ENCODE assay signal across 18 mouse cellular contexts in the genomic region with DNA sequence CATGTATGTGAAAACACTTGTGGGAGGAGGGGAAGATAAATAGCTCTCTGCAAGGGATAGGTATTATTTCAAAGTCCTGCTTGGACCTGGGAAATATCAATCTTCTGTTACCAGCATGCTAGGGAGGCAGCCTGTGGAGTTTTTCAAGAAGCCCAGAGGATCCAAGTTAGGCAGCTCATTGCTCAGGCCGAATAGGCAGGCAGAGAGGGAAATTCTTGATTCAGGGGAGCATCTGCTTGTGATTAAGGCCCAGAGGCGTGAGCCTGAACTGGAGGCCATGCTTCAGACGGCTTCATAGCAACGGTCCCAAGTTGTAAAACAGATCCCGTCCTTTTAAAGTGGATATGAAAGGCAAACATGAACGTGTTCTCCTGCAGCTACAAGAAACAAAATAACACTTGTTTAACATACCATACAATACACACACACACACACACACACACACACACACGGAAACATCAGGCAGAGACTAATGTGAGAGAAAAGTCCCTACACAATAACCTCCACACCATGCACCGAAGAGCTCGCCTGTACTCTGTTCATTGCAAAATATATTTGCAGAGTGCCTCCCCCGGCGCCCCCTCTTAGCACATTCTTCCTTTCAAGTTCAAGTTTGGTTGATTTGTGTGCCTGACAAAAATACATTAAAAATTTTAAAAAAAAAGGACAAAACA. TPM values are rescaled to one million over a fixed set of nuclear protein-coding genes. Genes with fewer than 3 reads are reported as not detected.
DNase-seq lines count a peak whose midpoint lies in the region; ATAC-seq and TF ChIP-seq lines count a peak whose summit lies in the region.
"Had no signal": no experiment of that assay in that cellular context is flagged by ENCODE, and none has a peak within 500 bp of the region (broad histone marks: within the 10 kb centered on the region; RNA-seq: fewer than 3 reads in every experiment).

No protein-coding gene starts in this region.

- no peaks in the 10 kb centered on the region for H3K27me3 ChIP-seq in hindbrain, embryonic 11.5 days (ENCODE audit: control insufficient read depth, insufficient read depth, low read length)
- H3K27me3 ChIP-seq in hindbrain, embryonic 14.5 days (ENCODE audit: control insufficient read depth, insufficient read depth, low read length) = no peaks in the 10 kb centered on the region
- no peaks in the 10 kb centered on the region for H3K27me3 ChIP-seq in embryonic facial prominence, embryonic 10.5 days (replicated peaks; ENCODE audit: low read depth, poor library complexity, severe bottlenecking)
- no peaks in the 10 kb centered on the region for H3K27me3 ChIP-seq in cerebellum, adult 2 months (ENCODE audit: control insufficient read depth, insufficient read depth, low read length)
- H3K27me3 ChIP-seq: neural tube, embryonic 12.5 days had no signal

- no peaks in the 10 kb centered on the region for H3K36me3 ChIP-seq in hindbrain, embryonic 11.5 days (ENCODE audit: control insufficient read depth, insufficient read depth, low read length)
- H3K36me3 ChIP-seq in hindbrain, embryonic 14.5 days (replicated peaks; ENCODE audit: control insufficient read depth, insufficient read depth) = no peaks in the 10 kb centered on the region
- no peaks in the 10 kb centered on the region for H3K36me3 ChIP-seq in embryonic facial prominence, embryonic 10.5 days (replicated peaks)
- H3K36me3 ChIP-seq: neural tube, embryonic 12.5 days had no signal

- no peak overlapping the region for H3K9ac ChIP-seq in hindbrain, embryonic 11.5 days (ENCODE audit: low read depth, low read length)
- H3K9ac ChIP-seq in hindbrain, embryonic 14.5 days = no peak overlapping the region
- H3K9ac ChIP-seq: forebrain, postnatal 0 days; neural tube, embryonic 12.5 days had no signal

- ATAC-seq in hindbrain, embryonic 11.5 days (ENCODE audit: low FRiP score) = 0 out of 2 replicates have a peak, but pooled peaks have one; percentile 35
- ATAC-seq in hindbrain, embryonic 14.5 days (ENCODE audit: low FRiP score) = no peak
- ATAC-seq: forebrain, postnatal 0 days had no signal

- no peaks in the 10 kb centered on the region for H3K4me1 ChIP-seq in hindbrain, embryonic 11.5 days (replicated peaks; ENCODE audit: control insufficient read depth, insufficient read depth, low read length)
- no peaks in the 10 kb centered on the region for H3K4me1 ChIP-seq in hindbrain, embryonic 14.5 days (replicated peaks; ENCODE audit: control insufficient read depth, insufficient read depth, low read length)
- H3K4me1 ChIP-seq in embryonic facial prominence, embryonic 10.5 days = peaks cover 27% of the 10 kb centered on the region
- H3K4me1 ChIP-seq in cerebellum, adult 2 months (ENCODE audit: control insufficient read depth, insufficient read depth, low read length) = no peaks in the 10 kb centered on the region
- H3K4me1 ChIP-seq: neural tube, embryonic 12.5 days had no signal

- 47% methylated on average over 11 of the region's 11 CpGs for WGBS in hindbrain, embryonic 11.5 days
- 68% methylated on average over 11 of the region's 11 CpGs for WGBS in hindbrain, embryonic 14.5 days
- 44% methylated on average over 11 of the region's 11 CpGs for WGBS in embryonic facial prominence, embryonic 10.5 days
- WGBS in cerebellum, adult 2 months = 68% methylated on average over 11 of the region's 11 CpGs

- no peak for TF ChIP-seq POLR2A in cerebellum, adult 2 months (IDR thresholded peaks at IDR 0.05; ENCODE audit: borderline replicate concordance, insufficient read depth, low read length)

- H3K4me3 ChIP-seq in hindbrain, embryonic 11.5 days (ENCODE audit: low read depth, low read length) = no peak overlapping the region
- H3K4me3 ChIP-seq in hindbrain, embryonic 14.5 days (replicated peaks; ENCODE audit: low read length) = no peak overlapping the region
- no peak overlapping the region for H3K4me3 ChIP-seq in embryonic facial prominence, embryonic 10.5 days
- no peak overlapping the region for H3K4me3 ChIP-seq in layer of hippocampus, adult 2 months
- no peak overlapping the region for H3K4me3 ChIP-seq in cerebellum, adult 2 months (replicated peaks; ENCODE audit: insufficient read depth, low read depth, low read length)
- H3K4me3 ChIP-seq: heart, adult 2 months; neural tube, embryonic 12.5 days had no signal

- no peak for TF ChIP-seq CTCF in layer of hippocampus, adult 2 months (conservative IDR thresholded peaks at IDR 0.05)
- TF ChIP-seq CTCF in cerebellum, adult 2 months (IDR thresholded peaks at IDR 0.05; ENCODE audit: borderline replicate concordance, insufficient read depth, low read depth, low read length) = no peak

- DNase-seq in hindbrain, embryonic 11.5 days (ENCODE audit: low spot score) = peak; percentile 49
- DNase-seq in hindbrain, embryonic 14.5 days (ENCODE audit: low spot score) = no peak
- DNase-seq in 3T3-L1 (ENCODE audit: low read depth, low spot score) = peak; percentile 54
- peak; percentile 83 for DNase-seq in embryonic facial prominence, embryonic 10.5 days (ENCODE audit: low spot score)
- DNase-seq in hindlimb bud, embryonic 11.5 days (ENCODE audit: extremely low spot score, low read depth, low spot score) = peak; percentile 90
- DNase-seq in layer of hippocampus, adult 2 months (ENCODE audit: low spot score in 2 of 2) = no peak
- DNase-seq in heart, postnatal 25 days (ENCODE audit: low spot score) = no peak
- no peak for DNase-seq in cerebellum, adult 2 months
- DNase-seq: forebrain, postnatal 0 days; heart, adult 2 months; kidney, postnatal 36 days; right cerebral cortex, postnatal 14 days; thymus, postnatal 36 days had no signal

- no peak overlapping the region for H3K27ac ChIP-seq in hindbrain, embryonic 11.5 days (ENCODE audit: low read depth, low read length)
- no peak overlapping the region for H3K27ac ChIP-seq in hindbrain, embryonic 14.5 days
- H3K27ac ChIP-seq in embryonic facial prominence, embryonic 10.5 days (replicated peaks) = peak overlapping the region; percentile 80
- no peak overlapping the region for H3K27ac ChIP-seq in layer of hippocampus, adult 2 months
- H3K27ac ChIP-seq in cerebellum, adult 2 months (ENCODE audit: insufficient read depth, low read length) = no peak overlapping the region
- H3K27ac ChIP-seq: heart, adult 2 months; neural tube, embryonic 12.5 days had no signal

- H3K9me3 ChIP-seq in hindbrain, embryonic 11.5 days (ENCODE audit: control insufficient read depth, low read length) = no peaks in the 10 kb centered on the region
- H3K9me3 ChIP-seq in hindbrain, embryonic 14.5 days (ENCODE audit: control insufficient read depth, low read length) = no peaks in the 10 kb centered on the region
- no peaks in the 10 kb centered on the region for H3K9me3 ChIP-seq in embryonic facial prominence, embryonic 10.5 days
- H3K9me3 ChIP-seq: neural tube, embryonic 12.5 days had no signal

- intact Hi-C loops in heart, postnatal 25 days (cut with DNase I) = no loop called here

- H3K4me2 ChIP-seq in hindbrain, embryonic 11.5 days (replicated peaks; ENCODE audit: low read depth, low read length) = no peak overlapping the region
- H3K4me2 ChIP-seq in hindbrain, embryonic 14.5 days (replicated peaks) = no peak overlapping the region
- H3K4me2 ChIP-seq: neural tube, embryonic 12.5 days had no signal

RNA-seq across cellular contexts. Expression of gene Pmch, which starts 44.6 kb away (rescaled TPM):
- polyA plus RNA-seq in hindbrain, embryonic 11.5 days (2014; fragmentation: Nextera tagmentation; extraction: Ambion mirVana) = 1.0 and 1.5 TPM in 2 replicates
- polyA plus RNA-seq in hindbrain, embryonic 14.5 days (2014; fragmentation: Nextera tagmentation; extraction: Ambion mirVana) = 0.43 TPM in 2 replicates
- 0.61 and 0.68 TPM in 2 replicates for polyA plus RNA-seq in embryonic facial prominence, embryonic 10.5 days (2016; fragmentation: Nextera tagmentation; extraction: Ambion mirVana)
- total RNA-seq in layer of hippocampus, adult 2 months (2021) = not detected
- not detected for total RNA-seq in heart, postnatal 25 days (2021)
- 0.36 and 0.41 TPM in 2 replicates for polyA plus RNA-seq in cerebellum, adult 2 months (2012; rRNA removed)
- total RNA-seq: adrenal gland, adult 18-20 months; heart, adult 2 months; hematopoietic stem cell, adult 5-6 weeks; megakaryocyte, adult 5-6 weeks; MEL had no signal
- polyA plus RNA-seq: heart, adult 2 months; neural tube, embryonic 12.5 days had no signal

Comparison
In these comparisons a context has a peak if more than half of its experiments do, and no peak if none do; other contexts are left out.
1. DNase-seq: peak in hindbrain, embryonic 11.5 days (single experiment), 3T3-L1 (single experiment), embryonic facial prominence, embryonic 10.5 days (single experiment) and hindlimb bud, embryonic 11.5 days (single experiment); none in hindbrain, embryonic 14.5 days (single experiment), layer of hippocampus, adult 2 months (0 of 2), heart, postnatal 25 days (single experiment) and cerebellum, adult 2 months (0 of 2).